Mouse (Mus musculus): Measurements from ENCODE around the gene Gjb3.

DNA sequence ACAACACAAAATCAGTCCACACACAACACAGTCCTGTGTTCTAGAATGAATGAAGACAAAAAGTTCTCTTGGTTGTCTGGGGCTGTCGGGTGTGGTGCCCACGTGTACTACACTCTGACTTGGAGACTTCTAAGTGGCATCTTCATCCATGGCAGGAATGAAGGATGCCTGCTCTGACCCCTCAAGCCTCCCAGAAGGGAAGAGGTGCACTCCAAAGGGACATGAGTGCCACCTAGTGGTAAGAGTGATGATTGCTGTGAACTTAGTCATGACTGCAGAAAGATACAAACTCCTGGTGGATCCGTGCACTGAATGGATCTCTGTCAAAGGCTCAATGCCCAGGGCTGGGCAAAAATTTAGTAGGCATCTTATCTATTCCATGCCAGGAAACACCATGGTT is 11.0 kb downstream of the Gjb3 start:
- TF ChIP-seq CTCF (IDR thresholded peaks at IDR 0.05; ENCODE audit: control insufficient read depth, insufficient read depth, low read length) (peak; percentile 78), POLR2A (IDR thresholded peaks at IDR 0.05; ENCODE audit: borderline replicate concordance, control insufficient read depth, low read depth, low read length) (no peak)
